Mouse (Mus musculus) right cerebral cortex, postnatal 10 days (tissue): ENCODE measurements at regions not wholly inside any gene's neighbourhood (a gene's known extent, or its start where the extent isn't known, plus 50 kb on each side); places are given as distances from the start of the nearest gene placed in this dataset.

ENCODE experiments used
- DNase-seq, 2 experiments: peaks; one replicate each; pipeline ENCODE4 v3.0.0; 2021; ENCODE audit warnings: low spot score in 2 of 2

- DNase-seq: no peak
Measured at GRCm38 (mm10) chrX:76010631-76011030, 135.6 kb upstream of the Pls3 start.

GRCm38 (mm10) chrX:75978562-75978961 lies 103.6 kb upstream of the Pls3 start:
- peak in 1 of 2 experiments; percentile 18 for DNase-seq

GRCm38 (mm10) chrX:75974671-75975070 lies 99.7 kb upstream of the Pls3 start:
- no peak for DNase-seq

- DNase-seq: no peak
Measured at GRCm38 (mm10) chrX:75949694-75950093, 74.7 kb upstream of the Pls3 start.

DNA sequence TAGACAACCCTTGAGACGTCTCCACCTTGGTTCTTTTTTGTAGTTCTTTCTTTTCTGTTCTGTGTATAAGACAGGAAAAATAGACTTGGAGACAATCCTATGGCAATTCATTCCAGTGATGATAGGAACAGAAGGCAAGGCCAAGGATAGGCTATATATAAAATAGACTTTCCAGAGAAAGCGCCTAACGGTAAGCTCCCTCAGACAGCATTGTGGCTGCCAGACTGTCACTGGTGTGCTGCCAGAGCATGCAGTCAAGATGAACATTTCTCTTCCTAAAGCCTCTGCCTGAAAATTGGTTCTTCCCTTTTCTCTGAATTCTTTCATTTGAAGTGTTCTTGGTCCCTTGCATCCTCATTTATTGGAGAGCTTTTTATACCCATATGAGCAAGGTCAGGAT lies 53.9 kb upstream of the Pls3 start:
- DNase-seq: peak; percentile 41 to 45
